Mouse (Mus musculus): ENCODE measurements at regions not wholly inside any gene's neighbourhood (a gene's known extent, or its start where the extent isn't known, plus 50 kb on each side); places are given as distances from the start of the nearest gene placed in this dataset.

DNA sequence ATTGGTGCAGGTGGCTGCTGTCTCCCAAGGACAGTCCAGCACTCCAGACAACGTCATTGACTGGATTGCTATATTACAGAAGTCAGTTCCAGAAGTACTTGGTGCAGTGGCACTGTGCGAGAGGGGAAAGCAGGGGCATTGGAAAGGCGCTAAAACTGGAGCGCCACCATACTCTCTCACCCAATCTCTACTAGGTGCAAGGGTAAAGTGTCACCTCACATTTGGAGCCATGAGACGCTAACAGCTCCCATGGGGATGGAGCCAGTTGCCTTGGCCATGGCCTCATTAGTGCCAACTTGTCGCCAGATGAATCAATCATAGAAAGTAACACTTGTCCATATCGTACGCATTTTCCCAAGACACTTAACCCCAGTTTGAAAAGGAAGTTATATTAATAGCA is 1617.2 kb upstream of the Gulo start:
- H3K4me1 ChIP-seq (replicated peaks; ENCODE audit: control insufficient read depth, insufficient read depth, low read length) = no peaks in the 10 kb centered on the region
- H3K36me3 ChIP-seq (ENCODE audit: control insufficient read depth, insufficient read depth, low read length) = no peaks in the 10 kb centered on the region
- no peak overlapping the region for H3K4me2 ChIP-seq (ENCODE audit: low read depth, low read length)
- no peaks in the 10 kb centered on the region for H3K27me3 ChIP-seq (ENCODE audit: control insufficient read depth, insufficient read depth, low read depth, low read length)
- no peaks in the 10 kb centered on the region for H3K9me3 ChIP-seq (ENCODE audit: control insufficient read depth, low read length)
- no peak overlapping the region for H3K27ac ChIP-seq (ENCODE audit: low read length)
- 78% methylated on average over 8 of the region's 8 CpGs for WGBS
- no peak for ATAC-seq (ENCODE audit: low read depth)
- no peak overlapping the region for H3K4me3 ChIP-seq (ENCODE audit: low read length)
- H3K9ac ChIP-seq (ENCODE audit: low read length) = no peak overlapping the region

DNA sequence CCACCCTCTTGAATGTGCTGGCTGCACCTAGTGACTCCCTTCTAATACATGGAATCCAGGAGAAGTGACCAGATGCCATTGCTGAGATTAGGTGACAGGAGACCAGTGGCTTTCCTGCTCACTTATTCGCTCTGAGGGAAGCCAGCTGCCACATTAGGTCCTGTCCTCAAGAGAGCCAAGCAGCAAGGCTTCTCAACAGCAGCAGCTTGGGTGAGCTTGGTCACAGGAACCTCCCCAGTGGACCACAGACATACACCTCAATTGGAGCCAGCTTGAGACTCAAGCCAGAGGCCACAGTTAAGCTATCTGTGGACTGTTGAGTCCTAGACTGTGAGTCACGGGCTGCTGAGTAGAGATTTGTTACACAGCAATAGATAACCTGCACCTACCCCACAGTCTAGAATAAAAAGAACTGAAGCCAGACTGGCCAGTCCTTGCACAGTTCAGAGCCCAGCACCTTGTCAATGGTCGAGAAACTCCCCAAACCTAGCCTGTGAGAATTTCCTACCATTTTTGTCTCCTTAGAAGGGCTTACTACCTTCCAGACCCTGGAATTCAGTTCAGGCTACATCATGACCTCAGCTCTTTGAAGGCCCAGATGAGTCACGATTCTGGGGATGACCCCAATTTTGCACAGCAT is 1615.0 kb upstream of the Gulo start:
- Histone ChIP-seq H3K9me3 (ENCODE audit: control insufficient read depth, low read length) (no peaks in the 10 kb centered on the region), H3K9ac (ENCODE audit: low read length) (no peak overlapping the region), H3K27ac (ENCODE audit: low read length) (no peak overlapping the region), H3K4me1 (replicated peaks; ENCODE audit: control insufficient read depth, insufficient read depth, low read length) (no peaks in the 10 kb centered on the region), H3K4me3 (ENCODE audit: low read length) (no peak overlapping the region), H3K36me3 (ENCODE audit: control insufficient read depth, insufficient read depth, low read length) (no peaks in the 10 kb centered on the region), H3K27me3 (ENCODE audit: control insufficient read depth, insufficient read depth, low read depth, low read length) (no peaks in the 10 kb centered on the region), H3K4me2 (ENCODE audit: low read depth, low read length) (no peak overlapping the region)
- WGBS = 62% methylated on average over 4 of the region's 4 CpGs
- no peak for ATAC-seq (ENCODE audit: low read depth)

DNA sequence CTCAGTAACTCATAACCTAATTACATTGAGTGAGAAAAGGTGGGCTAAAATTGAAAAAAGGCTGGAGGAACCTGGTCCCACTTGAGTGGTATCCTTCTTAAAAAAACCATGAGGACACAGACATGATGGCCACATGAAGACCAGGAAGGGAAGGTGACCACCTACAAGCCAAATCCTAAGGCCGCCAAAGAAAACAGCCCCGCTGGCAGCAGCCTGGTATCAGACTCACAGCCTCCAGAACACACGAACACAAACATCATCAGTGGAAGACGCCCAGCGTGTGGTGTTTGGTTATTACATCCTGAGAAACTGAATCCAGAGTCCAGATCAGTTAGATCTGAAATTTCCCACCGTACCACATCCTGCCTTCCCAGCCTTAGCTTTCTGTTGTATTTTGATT is 1613.9 kb upstream of the Gulo start:
- 73% methylated on average over 6 of the region's 6 CpGs for WGBS
- no peak for ATAC-seq (ENCODE audit: low read depth)
- H3K4me3 ChIP-seq (ENCODE audit: low read length) = no peak overlapping the region
- H3K4me2 ChIP-seq (ENCODE audit: low read depth, low read length) = no peak overlapping the region
- no peaks in the 10 kb centered on the region for H3K4me1 ChIP-seq (replicated peaks; ENCODE audit: control insufficient read depth, insufficient read depth, low read length)
- no peak overlapping the region for H3K27ac ChIP-seq (ENCODE audit: low read length)
- H3K9ac ChIP-seq (ENCODE audit: low read length) = no peak overlapping the region
- H3K27me3 ChIP-seq (ENCODE audit: control insufficient read depth, insufficient read depth, low read depth, low read length) = no peaks in the 10 kb centered on the region
- H3K36me3 ChIP-seq (ENCODE audit: control insufficient read depth, insufficient read depth, low read length) = no peaks in the 10 kb centered on the region
- H3K9me3 ChIP-seq (ENCODE audit: control insufficient read depth, low read length) = no peaks in the 10 kb centered on the region

DNA sequence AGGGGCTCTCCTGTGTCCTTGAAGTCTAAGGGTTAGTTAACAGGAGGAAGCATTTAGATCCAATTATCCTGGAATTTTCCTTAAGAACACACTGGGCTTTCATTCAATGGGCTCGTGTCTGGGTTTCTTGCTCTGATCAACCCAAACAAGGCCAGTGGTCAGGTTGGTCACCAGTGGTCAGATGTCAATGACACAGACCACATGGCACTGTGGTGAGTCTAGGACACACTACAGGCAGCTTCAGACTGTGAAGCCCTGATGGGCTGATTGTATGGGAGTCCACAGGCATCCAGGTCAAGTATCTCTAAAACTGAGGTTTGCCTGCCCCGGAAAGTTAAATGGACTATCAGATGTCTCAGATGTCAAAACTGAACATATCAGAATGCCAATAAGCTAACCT is 1612.5 kb upstream of the Gulo start:
- no peaks in the 10 kb centered on the region for H3K27me3 ChIP-seq (ENCODE audit: control insufficient read depth, insufficient read depth, low read depth, low read length)
- H3K36me3 ChIP-seq (ENCODE audit: control insufficient read depth, insufficient read depth, low read length) = no peaks in the 10 kb centered on the region
- no peaks in the 10 kb centered on the region for H3K4me1 ChIP-seq (replicated peaks; ENCODE audit: control insufficient read depth, insufficient read depth, low read length)
- no peak for ATAC-seq (ENCODE audit: low read depth)
- no peak overlapping the region for H3K9ac ChIP-seq (ENCODE audit: low read length)
- no peaks in the 10 kb centered on the region for H3K9me3 ChIP-seq (ENCODE audit: control insufficient read depth, low read length)
- 53% methylated on average over 2 of the region's 2 CpGs for WGBS
- H3K4me2 ChIP-seq (ENCODE audit: low read depth, low read length) = no peak overlapping the region
- H3K27ac ChIP-seq (ENCODE audit: low read length) = no peak overlapping the region
- no peak overlapping the region for H3K4me3 ChIP-seq (ENCODE audit: low read length)

GRCm38 (mm10) chr14:67620854-67621476 is 1612.0 kb upstream of the Gulo start:
- H3K4me3 ChIP-seq (ENCODE audit: low read length) = no peak overlapping the region
- no peaks in the 10 kb centered on the region for H3K27me3 ChIP-seq (ENCODE audit: control insufficient read depth, insufficient read depth, low read depth, low read length)
- WGBS = 25% methylated on average over 4 of the region's 4 CpGs
- H3K36me3 ChIP-seq (ENCODE audit: control insufficient read depth, insufficient read depth, low read length) = no peaks in the 10 kb centered on the region
- H3K9ac ChIP-seq (ENCODE audit: low read length) = no peak overlapping the region
- peak; percentile 67 for ATAC-seq (ENCODE audit: low read depth)
- H3K4me1 ChIP-seq (replicated peaks; ENCODE audit: control insufficient read depth, insufficient read depth, low read length) = no peaks in the 10 kb centered on the region
- no peaks in the 10 kb centered on the region for H3K9me3 ChIP-seq (ENCODE audit: control insufficient read depth, low read length)
- H3K27ac ChIP-seq (ENCODE audit: low read length) = no peak overlapping the region
- no peak overlapping the region for H3K4me2 ChIP-seq (ENCODE audit: low read depth, low read length)

DNA sequence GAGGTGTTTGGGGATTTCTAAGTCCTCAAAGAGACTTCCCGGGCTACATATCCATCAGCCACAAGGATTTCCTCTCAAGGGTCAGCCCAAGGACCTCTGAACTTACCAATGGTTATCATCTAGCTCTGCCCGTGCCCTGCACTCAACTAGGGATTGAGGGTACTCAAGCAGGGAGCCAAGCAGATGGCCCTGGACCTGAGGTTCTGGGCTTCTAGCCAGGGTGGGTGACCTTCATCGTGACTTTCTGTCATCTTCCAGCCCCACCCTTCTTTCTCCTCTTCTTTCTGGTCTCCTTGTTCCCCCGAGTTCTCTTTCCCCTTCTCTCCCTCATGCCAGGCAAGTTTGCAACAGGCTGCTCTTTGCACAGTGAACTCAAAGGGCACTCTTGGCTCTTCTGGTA is 1610.6 kb upstream of the Gulo start:
- no peaks in the 10 kb centered on the region for H3K36me3 ChIP-seq (ENCODE audit: control insufficient read depth, insufficient read depth, low read length)
- H3K9me3 ChIP-seq (ENCODE audit: control insufficient read depth, low read length) = no peaks in the 10 kb centered on the region
- H3K4me3 ChIP-seq (ENCODE audit: low read length) = no peak overlapping the region
- ATAC-seq (ENCODE audit: low read depth) = no peak
- no peaks in the 10 kb centered on the region for H3K4me1 ChIP-seq (replicated peaks; ENCODE audit: control insufficient read depth, insufficient read depth, low read length)
- no peak overlapping the region for H3K4me2 ChIP-seq (ENCODE audit: low read depth, low read length)
- no peak overlapping the region for H3K9ac ChIP-seq (ENCODE audit: low read length)
- 37% methylated on average over 4 of the region's 4 CpGs for WGBS
- H3K27me3 ChIP-seq (ENCODE audit: control insufficient read depth, insufficient read depth, low read depth, low read length) = no peaks in the 10 kb centered on the region
- H3K27ac ChIP-seq (ENCODE audit: low read length) = no peak overlapping the region

GRCm38 (mm10) chr14:67614369-67614768 is 1605.4 kb upstream of the Gulo start:
- no peaks in the 10 kb centered on the region for H3K27me3 ChIP-seq (ENCODE audit: control insufficient read depth, insufficient read depth, low read depth, low read length)
- no peak overlapping the region for H3K4me2 ChIP-seq (ENCODE audit: low read depth, low read length)
- no peak for ATAC-seq (ENCODE audit: low read depth)
- no peaks in the 10 kb centered on the region for H3K9me3 ChIP-seq (ENCODE audit: control insufficient read depth, low read length)
- H3K36me3 ChIP-seq (ENCODE audit: control insufficient read depth, insufficient read depth, low read length) = no peaks in the 10 kb centered on the region
- 65% methylated on average over 11 of the region's 11 CpGs for whole genome bisulfite sequencing
- no peak overlapping the region for H3K27ac ChIP-seq (ENCODE audit: low read length)
- H3K4me3 ChIP-seq (ENCODE audit: low read length) = no peak overlapping the region
- H3K9ac ChIP-seq (ENCODE audit: low read length) = no peak overlapping the region
- H3K4me1 ChIP-seq (replicated peaks; ENCODE audit: control insufficient read depth, insufficient read depth, low read length) = peaks cover 12% of the 10 kb centered on the region

DNA sequence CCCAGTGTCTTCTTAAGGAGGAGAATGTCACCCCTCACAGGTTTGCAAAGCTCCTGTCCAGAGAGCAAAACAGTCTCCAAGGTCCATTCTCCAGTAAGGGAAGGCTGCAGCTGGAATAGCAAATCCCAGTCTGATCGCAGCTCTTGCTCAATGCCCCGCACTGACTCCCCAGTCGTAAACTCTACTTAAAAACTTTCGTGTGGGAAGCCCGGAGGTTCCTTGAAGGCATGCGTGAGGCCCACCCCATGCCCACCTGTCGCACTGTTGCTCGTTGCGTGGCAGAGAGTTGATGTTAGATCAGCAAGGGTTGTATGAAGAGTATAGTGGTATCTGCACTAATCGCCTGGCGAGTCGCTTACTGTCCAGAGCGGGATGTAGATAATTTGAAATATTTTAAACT is 1604.7 kb upstream of the Gulo start:
- 56% methylated on average over 13 of the region's 13 CpGs for WGBS

DNA sequence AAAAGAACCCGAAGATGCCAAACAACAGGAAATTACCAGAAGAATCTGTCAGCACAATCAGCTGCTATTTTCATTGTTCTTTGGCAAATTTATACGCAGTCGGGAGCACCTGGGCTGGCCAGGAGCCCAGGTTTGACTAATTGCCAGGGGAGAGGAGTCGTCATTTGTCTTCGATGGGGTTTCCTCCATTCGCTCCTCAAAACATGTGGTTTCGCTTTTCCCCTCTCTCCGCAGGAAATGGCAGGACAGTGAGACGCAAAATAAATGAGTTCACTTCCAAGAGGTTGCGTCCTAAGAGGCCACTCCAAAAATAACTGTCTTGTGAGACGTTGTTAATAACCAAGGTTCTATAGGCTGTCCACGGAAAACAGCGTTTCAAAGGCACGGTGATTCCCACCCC is 1604.2 kb upstream of the Gulo start:
- ATAC-seq (ENCODE audit: low read depth) = no peak
- no peak overlapping the region for H3K27ac ChIP-seq (ENCODE audit: low read length)
- H3K4me3 ChIP-seq (ENCODE audit: low read length) = peak overlapping the region; percentile 32
- no peaks in the 10 kb centered on the region for H3K27me3 ChIP-seq (ENCODE audit: control insufficient read depth, insufficient read depth, low read depth, low read length)
- no peaks in the 10 kb centered on the region for H3K36me3 ChIP-seq (ENCODE audit: control insufficient read depth, insufficient read depth, low read length)
- no peak overlapping the region for H3K9ac ChIP-seq (ENCODE audit: low read length)
- 14% methylated on average over 14 of the region's 14 CpGs for WGBS
- H3K4me2 ChIP-seq (ENCODE audit: low read depth, low read length) = peak overlapping the region; percentile 51
- H3K4me1 ChIP-seq (replicated peaks; ENCODE audit: control insufficient read depth, insufficient read depth, low read length) = peaks cover 12% of the 10 kb centered on the region
- no peaks in the 10 kb centered on the region for H3K9me3 ChIP-seq (ENCODE audit: control insufficient read depth, low read length)

More for the DNA sequence above, 1604.7 kb upstream of the Gulo start:
- Histone ChIP-seq H3K4me2 (ENCODE audit: low read depth, low read length) (peak overlapping the region; percentile 51), H3K4me1 (replicated peaks; ENCODE audit: control insufficient read depth, insufficient read depth, low read length) (peaks cover 12% of the 10 kb centered on the region), H3K36me3 (ENCODE audit: control insufficient read depth, insufficient read depth, low read length) (no peaks in the 10 kb centered on the region), H3K27ac (ENCODE audit: low read length) (no peak overlapping the region), H3K4me3 (ENCODE audit: low read length) (peak overlapping the region; percentile 32), H3K9ac (ENCODE audit: low read length) (no peak overlapping the region), H3K27me3 (ENCODE audit: control insufficient read depth, insufficient read depth, low read depth, low read length) (no peaks in the 10 kb centered on the region), H3K9me3 (ENCODE audit: control insufficient read depth, low read length) (no peaks in the 10 kb centered on the region)
- no peak for ATAC-seq (ENCODE audit: low read depth)

All from lung, embryonic 16.5 days (tissue).